Mouse (Mus musculus) T-helper 17 cell (primary cell): ENCODE measurements around the gene Ovch2.
"Not testable (repeated sequence)": the region's sequence is repeated elsewhere in the genome, so short reads cannot be mapped to it uniquely, and the experiment has no call there.

ENCODE experiments used
- in situ Hi-C, 2 experiments: fragments of 300-600 bp; cut with MboI, MseI; formaldehyde crosslinking; loops; 1 replicate in 1 of 2; 2 replicates in 1 of 2; pipeline ENCODE4 v1.15.1; 2025; ENCODE audit warnings: high pct_unique_total_duplicates in 2 of 2

The Ovch2 gene

DNA sequence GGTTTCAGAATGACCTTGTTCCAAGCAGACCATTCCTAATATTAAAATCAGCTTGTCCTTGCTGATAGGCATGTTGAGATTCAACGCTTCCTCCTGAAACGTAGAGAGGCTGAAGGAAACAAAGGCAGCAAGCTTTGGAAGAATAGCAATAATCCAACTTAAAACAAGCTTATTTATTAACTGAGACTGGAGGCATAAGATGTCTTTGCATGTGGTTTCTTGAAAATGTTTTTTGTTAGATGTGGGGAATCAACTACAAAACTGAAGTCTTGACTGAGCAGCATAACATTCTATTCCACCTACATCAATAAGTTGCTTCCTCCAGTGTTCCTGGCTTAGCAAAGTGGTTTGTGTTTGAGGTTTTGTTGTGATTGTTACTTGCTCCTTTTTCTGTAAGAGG lies at the start of gene Ovch2:
Ovch2 (minus strand) TSS at position 101 of the 400 bp plus-strand sequence.
- in situ Hi-C loops, result no loop called here

DNA sequence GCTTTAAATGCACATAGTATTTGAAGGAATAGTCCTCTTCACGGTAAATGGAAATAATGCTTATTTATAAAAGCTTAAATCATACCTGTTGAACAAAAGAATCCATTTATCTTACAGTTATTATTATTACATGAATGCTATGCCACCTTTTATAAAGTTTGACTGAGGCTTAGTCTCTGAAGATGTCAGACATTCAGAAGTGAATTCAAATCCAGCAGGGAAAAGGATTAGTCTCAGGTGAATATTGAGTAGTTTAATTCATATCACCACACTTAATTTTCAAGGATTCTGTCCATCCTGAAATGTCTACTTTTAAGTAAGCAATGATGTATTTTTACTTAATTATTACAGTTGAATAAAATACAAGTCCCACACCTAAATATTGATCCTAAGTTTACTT lies 46.4 kb upstream of the Ovch2 start, which contains the start of gene Olfr470:
Olfr470 (minus strand) TSS at position 101 of the 400 bp plus-strand sequence.
- in situ Hi-C loops, result not testable (repeated sequence)

DNA sequence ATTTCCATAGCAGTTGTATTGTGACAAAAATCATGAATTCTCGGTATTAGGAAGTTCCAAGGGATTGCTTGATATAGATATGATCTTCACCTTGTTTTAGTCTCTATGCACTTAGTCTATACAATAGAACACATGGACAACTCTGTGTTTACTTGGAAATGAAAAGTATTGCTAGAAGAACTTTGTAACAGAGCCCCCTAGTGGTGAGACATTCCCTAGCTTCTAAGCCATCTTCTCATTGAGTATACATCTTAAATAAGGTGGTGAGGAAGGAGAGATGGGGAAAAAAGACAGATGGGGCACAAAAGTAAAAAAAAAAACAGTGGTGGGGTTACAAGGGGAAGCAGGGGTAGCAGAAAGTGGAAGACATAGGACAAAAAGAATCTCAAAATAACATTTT lies 40.7 kb upstream of the Ovch2 start:
- in situ Hi-C loops, result no loop called here

DNA sequence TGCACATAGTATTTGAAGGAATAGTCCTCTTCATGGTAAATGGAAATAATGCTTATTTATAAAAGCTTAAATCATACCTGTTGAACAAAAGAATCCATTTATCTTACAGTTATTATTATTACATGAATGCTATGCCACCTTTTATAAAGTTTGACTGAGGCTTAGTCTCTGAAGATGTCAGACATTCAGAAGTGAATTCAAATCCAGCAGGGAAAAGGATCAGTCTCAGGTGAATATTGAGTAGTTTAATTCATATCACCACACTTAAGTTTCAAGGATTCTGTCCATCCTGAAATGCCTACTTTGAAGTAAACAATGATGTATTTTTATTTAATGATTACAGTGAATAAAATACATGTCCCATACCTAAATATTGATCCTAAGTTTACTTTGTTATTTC lies 24.4 kb upstream of the Ovch2 start, which contains the start of gene Olfr469:
Olfr469 (minus strand) TSS at position 101 of the 400 bp plus-strand sequence.
- in situ Hi-C loops, result not testable (repeated sequence)

DNA sequence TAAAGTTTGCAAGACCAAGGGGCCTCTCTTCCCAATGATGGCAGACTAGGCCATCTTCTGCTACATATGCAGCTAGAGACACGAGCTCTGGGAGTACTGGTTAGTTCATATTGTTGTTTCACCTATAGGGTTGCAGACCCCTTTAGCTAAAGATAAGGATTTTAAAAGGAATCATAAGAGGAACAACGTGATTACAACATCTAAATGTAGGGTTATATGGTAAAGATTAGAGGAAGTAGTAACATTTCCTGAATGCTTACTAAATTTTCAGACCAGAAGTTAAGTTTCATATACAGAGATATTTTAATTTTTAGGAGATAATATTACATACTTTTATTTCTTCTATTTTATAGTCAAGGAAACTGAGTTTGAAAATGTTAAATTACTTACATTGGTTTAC lies 22.9 kb upstream of the Ovch2 start:
- in situ Hi-C loops, result not testable (repeated sequence)

DNA sequence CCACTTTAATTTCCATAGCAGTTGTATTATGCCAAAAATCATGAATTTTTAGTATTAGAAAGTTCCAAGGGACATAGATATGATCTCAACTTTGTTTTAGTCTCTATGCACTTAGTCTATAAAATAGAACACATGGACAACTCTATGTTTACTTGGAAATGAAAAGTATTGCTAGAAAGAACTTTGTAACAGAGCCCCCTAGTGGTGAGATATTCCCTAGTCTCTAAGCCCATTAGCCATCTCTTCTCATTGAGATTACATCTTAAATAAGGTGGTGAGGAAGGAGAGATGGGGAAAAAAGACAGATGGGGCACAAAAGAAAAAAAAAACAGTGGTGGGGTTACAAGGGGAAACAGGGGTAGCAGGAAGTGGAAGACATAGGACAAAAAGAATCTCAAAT lies 18.4 kb upstream of the Ovch2 start:
- in situ Hi-C loops, result no loop called here

DNA sequence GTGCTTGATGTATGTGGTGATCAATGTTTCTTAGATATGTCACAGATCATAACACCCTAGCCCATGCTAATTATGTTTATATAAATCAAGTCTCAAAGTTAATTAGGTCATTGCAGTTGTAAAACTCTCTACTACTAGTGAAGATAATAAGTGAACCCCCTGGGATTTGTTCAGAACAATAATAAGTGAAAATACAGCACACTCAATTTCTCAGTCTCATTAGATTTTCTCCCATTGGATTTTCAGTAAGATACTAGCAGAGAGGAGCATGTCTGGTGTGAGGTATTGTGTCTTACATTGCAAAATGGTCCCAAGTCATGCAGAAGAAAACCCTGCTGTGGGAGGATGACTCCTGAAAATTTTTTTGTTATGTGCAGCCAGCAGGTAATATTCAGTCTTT lies 11.0 kb upstream of the Ovch2 start, which contains the start of gene Olfr467:
Olfr467 (plus strand) TSS at position 301 of the 400 bp plus-strand sequence.
- in situ Hi-C loops, result no loop called here

DNA sequence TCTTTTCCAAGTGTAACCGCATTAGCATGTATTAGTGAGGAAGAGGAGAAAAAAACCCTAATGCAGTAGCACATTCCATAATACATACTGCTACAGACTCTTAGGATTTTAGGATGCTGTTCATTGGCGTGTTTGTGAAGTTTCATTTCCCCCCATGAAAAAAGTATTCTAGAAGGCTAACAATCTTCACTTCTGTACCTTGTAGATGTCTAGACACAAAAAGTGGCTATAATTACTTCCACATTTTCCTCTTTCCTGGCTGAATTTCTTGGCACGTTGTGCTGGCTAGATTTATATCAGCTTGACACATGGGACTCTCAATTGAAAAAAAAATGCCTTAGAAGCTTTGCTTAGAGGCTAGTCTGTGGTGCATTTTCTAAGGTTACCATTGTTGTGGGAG lies 1.1 kb upstream of the Ovch2 start:
- in situ Hi-C loops, result no loop called here

DNA sequence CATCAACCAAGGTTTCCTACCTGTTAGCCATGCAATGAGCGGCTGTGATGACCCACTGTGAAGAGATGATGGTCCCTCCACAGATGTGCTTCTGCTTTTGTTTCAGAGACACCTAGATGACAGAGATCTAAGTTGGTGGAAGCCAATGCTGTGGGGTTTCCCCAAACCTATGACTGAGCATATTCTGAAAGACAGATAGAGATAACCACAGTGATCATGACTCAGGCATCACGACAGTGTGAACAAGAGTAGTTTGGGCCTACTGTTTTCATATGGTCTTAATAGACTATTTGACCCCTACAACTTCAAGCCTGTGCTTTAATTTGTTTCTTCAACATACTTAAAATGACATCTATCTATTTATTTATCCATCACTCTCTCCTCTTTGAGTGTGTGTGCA lies 4.5 kb downstream of the Ovch2 start:
- in situ Hi-C loops, result no loop called here

DNA sequence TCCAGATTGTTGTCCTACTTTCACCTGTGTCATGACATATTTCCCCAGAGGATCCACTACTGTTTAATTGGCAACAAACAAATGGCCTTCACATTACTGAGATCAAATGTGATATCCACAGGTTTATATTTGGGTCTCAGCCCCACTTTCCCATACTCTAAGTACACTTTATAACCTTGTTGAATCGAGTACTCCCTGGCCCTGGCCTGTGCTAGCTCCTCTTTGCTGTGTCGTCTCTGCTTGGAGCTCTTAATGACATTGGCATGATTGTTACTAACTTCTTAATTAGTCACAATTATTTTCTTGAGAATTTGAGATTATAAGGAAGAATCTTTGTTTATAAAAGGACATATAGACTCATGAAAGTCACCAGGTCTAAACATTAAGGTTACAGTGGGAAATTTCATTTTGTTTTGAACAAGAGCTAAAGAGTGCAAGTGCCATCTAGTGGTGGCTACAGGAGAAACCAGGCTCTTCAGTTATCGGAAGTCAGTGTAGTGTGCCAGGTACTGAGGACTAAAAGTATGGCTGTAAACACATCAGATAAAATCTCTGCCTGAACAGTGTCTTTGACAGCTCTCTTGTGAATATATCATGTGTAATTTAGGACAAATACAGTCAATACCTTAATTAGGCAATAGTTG lies 12.9 kb downstream of the Ovch2 start:
- in situ Hi-C loops, result no loop called here

DNA sequence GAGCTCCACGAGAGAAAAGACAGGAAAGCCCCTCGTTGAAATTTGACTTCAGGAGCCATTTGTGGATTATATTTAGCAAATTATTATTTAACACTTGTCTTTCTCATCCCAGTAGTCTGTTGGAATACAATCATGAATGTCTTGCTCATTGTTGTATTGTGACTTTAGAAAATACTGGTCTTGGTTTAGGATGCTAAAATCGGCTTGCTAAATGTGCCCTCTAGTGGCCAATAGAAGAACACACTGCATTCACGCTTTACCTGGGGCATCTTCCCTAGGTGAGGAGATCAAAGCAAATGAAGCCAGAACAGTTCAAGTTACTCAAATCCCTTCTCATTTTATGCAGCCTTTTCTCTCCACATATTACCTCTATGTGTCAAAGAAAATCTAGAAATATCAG lies 21.4 kb downstream of the Ovch2 start:
- in situ Hi-C loops, result no loop called here

DNA sequence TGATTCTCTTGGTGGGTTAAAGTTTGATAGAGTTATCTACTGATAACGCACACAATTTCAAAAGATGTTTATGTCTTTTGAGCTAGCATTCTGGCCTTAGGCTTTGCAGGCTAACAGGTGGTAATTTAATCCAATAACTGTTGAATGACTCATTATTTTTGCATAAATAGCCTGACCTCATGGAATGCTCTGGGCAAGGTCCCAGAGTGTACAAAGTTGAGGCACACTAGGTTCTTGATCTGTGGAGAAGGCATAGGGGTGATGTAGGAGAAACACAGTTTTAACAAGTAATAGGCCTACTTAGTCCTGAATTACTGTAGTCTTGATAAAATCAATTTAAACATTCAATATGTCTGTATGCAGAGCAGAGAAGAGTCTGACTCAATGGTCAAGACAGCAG lies 22.8 kb downstream of the Ovch2 start:
- in situ Hi-C loops, result no loop called here

DNA sequence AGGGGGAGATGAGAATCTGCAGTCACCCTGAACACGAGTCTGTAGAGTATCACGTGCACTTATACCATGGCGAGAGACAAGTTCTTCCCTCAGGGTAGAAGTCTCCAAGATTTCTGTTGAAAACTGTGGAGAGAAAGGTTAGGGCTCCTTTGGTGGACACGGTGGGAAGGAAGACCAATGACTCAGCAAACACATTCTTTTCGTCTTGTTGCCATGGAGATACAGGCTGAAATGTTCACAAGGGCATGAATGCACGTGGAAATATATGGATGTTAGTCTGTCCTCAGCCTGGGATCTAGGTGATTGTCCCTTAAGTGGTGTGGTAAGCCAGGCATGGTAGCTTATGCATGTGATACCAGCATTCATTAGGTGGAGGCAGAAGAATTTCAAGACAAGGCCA lies 30.2 kb downstream of the Ovch2 start:
- in situ Hi-C loops, result no loop called here

DNA sequence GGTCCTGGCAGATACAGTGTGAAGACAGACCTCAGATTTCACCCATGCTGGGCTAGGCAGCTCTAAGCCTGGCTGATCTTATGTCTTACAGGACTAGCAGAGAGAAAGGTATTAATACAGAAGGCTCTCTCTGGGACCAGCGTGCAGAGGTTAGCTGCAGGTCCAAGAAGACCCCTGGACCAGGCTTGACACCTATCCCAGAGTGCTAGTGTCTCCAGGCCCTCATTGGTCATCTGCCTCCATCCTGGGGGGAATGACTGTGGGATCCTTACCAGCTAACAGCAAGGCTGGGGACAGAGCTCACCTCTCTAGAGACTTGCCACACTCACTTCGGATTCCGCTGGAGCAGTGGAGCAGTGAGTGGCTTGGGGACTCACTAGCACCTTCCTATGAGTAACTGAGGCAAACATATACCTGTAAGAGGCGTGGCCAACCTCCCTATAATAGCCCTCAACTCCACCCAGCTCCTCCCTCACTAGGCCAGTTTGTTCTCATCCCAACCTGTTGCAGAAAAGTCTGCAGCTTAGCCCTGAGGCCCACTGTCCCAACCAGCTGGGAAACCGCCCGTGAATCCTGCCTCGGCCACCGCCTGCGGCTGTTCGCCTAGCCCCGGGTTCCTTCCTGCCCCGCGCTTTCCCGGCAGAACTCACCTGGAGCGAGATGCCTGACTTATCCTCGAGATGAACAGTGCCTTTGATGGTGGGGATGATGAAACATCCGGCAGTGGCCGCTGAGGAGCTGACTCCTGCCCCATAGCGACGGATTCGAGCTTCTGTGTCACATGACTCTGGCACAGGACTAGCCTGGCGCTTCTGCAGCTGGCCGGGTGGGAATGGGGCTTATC lies 43.5 kb downstream of the Ovch2 start, which contains the start of gene Cyb5r2:
Cyb5r2 (minus strand) TSS at position 725 of the 844 bp plus-strand sequence.
- in situ Hi-C loops, result no loop called here

DNA sequence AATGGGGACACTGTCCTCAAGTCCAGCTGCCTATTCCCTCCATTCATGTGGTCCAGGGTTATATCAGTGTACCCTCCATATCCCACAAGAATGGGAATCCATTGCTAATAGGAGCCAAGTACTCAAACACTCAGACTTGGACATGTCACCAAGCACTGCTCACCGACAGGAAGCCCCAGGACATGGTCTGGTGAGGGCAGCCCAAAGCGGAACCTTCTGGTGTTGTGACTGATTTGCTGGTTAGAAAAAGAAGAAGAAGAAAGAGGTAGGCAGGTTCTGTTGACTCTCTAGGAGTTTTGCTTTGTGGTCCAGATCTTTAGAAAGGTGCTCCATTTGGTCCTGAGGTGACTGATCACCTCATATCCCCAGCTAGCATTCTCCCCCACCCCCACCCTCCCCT lies 44.3 kb downstream of the Ovch2 start:
- in situ Hi-C loops, result no loop called here

DNA sequence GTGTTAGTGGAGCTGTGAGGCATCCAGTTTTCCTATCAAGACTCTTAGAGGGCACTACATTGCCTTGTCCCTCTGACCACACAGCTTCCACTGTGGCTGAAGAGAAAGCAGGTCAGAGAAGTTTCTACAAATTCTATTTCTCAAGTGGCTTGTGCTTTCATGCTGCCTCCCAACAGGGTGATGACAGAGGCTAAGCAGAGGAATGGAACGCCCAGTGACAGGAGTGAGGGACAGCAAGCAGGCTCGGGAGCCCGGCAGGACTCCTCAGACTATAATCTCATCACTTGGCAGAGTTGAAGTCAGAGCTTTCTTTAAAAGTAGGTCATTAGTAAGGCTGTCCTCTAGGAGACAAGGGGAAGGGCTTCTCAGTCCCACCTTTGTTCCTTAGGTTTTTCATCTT lies 45.1 kb downstream of the Ovch2 start:
- in situ Hi-C loops, result no loop called here

DNA sequence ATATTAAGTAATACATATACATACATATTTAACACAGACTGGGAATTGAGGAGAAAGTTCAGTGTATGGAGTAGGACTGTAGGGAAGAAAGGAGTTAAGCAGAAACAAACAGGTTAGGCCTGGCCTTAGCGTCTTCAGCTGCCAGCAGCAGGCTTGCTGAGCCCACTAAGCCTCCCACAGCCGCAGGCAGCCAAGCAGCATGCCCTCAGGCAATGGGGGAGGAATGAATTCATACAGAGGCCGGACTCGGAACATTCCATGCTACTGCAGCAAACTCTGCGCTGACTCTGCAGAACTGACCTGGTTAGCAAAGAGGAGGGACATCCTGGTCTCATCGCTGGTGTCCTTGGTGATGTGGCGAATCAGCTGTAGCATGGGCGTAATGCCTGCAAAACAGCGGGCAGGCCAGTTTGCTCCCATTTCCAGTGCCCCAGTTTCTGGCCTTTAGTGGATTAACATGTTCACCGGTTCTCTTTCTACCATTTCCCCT lies 48.9 kb downstream of the Ovch2 start:
- in situ Hi-C loops, result no loop called here

DNA sequence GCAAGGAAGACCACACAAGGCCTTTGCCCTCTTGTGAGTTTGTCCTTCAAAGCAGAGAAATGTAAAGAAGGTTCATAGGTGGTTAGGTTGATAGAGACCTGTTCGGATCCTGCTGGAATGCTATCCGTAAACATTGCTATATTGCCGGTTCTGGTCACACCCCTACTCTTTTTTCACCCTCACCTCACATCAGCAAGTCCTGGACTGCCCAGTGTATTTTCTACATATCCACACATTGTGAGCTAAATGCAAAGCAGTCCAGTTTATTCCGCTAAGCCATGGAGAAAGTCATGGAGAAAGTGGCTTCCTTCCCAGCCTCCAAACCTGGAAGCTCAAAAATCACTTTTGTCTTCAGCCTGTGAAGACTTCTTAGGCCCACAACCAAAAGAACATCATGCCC lies 51.3 kb downstream of the Ovch2 start:
- in situ Hi-C loops, result loop anchor here in 1 of 2 experiments (5.0 kb wide), 1 partner anchor 87 kb away; no protein-coding TSS in a partner anchor

DNA sequence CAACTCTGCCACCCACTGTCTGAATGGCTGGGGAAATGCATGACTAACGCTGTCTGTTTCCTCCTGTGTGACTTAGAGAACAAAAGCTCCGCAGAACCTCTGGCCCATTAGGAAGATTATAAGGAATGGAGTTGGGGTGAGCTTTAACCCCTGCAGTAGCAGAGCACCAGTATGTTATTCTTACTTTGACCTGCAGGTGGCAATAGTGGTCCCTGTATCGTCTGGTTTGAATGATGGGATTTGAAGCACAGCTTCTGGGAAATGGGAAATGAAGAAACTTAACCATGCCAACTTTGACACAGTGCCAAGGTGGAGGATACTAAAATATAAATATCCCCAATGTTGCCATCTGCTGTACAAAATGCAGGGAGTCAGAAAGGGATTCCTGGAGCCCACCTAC lies 51.7 kb downstream of the Ovch2 start:
- in situ Hi-C loops, result loop anchor here in 1 of 2 experiments (5.0 kb wide), 1 partner anchor 87 kb away; no protein-coding TSS in a partner anchor

DNA sequence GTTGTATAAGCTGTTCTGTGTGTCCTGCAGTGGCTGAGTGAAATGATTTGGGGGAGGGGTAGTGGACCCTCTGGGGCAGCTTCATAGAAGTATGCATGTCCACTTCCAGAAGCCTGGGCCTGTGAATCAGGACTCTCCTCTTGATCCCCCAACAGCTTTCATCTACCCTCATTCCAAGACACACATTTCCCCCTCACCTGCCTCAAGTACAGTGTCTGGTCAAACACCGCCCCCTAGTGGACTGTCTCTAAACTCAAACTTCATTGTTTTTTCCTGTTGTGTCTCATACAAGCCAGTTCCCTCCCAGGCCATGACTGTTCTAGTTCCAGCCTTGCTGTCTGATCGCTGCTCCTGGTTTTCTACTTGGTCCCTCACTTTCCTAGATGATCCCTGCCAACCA lies 53.1 kb downstream of the Ovch2 start:
- in situ Hi-C loops, result loop anchor here in 1 of 2 experiments (5.0 kb wide), 1 partner anchor 86 kb away; no protein-coding TSS in a partner anchor

DNA sequence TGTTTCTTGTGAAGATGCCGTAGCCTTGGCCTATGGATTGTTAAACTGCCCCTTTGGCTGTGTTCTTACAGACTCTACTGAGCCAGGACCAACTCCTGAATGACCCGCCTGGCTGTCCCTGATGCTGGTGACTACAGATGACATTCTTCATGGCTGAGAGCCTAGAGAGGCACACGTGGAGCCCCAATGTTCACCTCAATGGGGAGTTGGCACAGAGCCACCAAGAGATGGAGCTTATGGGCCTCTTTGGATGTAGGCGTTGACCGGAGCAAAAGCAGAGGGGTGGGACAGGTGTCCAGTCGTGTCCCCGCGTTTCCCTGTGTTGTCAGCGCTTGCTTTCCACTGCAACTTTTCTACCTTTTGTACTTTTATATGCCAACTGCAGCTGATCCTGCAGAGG lies 53.5 kb downstream of the Ovch2 start:
- in situ Hi-C loops, result loop anchor here in 1 of 2 experiments (5.0 kb wide), 1 partner anchor 85 kb away; no protein-coding TSS in a partner anchor

DNA sequence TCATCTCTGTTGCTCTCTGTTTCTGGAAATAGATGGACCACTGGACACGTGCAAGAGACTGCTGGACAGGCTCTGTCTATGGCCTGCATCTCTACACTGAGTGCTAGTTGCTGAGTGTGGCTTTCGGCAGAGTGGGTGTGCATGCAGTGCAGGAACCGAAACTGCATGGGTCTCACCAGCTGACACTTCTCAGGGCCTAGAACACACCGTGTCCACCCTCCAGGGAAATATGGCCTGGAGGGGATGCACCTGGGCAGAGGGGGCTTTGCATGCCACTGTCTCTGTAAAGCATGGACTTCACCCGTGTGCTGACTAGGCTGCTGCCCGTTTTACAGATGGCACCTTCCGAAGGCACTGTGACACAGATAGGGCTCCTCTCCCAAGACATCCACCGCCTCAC lies 55.0 kb downstream of the Ovch2 start:
- in situ Hi-C loops, result loop anchor here in 1 of 2 experiments (5.0 kb wide), 1 partner anchor 84 kb away; no protein-coding TSS in a partner anchor
